Mouse (Mus musculus) CH12.LX (cell line): ENCODE results near the gene Hoxd8.

ENCODE experiments used
- CHD1 ChIP-seq: IDR thresholded peaks from 2 replicates; pipeline ENCODE4 v1.6.1; 2012; ENCODE audit warnings: low read depth, low read length, improper control_type of control experiment, inconsistent platforms
- KAT2A ChIP-seq: IDR thresholded peaks from 2 replicates; pipeline ENCODE4 v1.6.1; 2012; ENCODE audit warnings: low read length, improper control_type of control experiment, inconsistent platforms; ENCODE audit not compliant: insufficient replicate concordance
- POLR2A ChIP-seq: IDR thresholded peaks from 2 replicates; pipeline ENCODE4 v1.6.1; 2011; ENCODE audit warnings: low read depth, mild to moderate bottlenecking, improper control_type of control experiment, low read length
- TCF12 ChIP-seq: IDR thresholded peaks from 2 replicates; pipeline ENCODE4 v1.6.1; 2014; ENCODE audit warnings: low read depth, mild to moderate bottlenecking, inconsistent platforms, low read length, improper control_type of control experiment

- TF ChIP-seq TCF12 (no peak), CHD1 (no peak), KAT2A (no peak), POLR2A (no peak)
Observed at GRCm38 (mm10) chr2:74705467-74706089, 1.2 kb downstream of the Hoxd8 start.
